Mouse (Mus musculus) Muller cell, postnatal 12 days (primary cell): ENCODE measurements at regions not wholly inside any gene's neighbourhood (a gene's known extent, or its start where the extent isn't known, plus 50 kb on each side); places are given as distances from the start of the nearest gene placed in this dataset.

Experiments used
- DNase-seq: peaks from one replicate; pipeline ENCODE4 v3.0.0-alpha.2; 2015; ENCODE audit errors: inconsistent ontology term

DNA sequence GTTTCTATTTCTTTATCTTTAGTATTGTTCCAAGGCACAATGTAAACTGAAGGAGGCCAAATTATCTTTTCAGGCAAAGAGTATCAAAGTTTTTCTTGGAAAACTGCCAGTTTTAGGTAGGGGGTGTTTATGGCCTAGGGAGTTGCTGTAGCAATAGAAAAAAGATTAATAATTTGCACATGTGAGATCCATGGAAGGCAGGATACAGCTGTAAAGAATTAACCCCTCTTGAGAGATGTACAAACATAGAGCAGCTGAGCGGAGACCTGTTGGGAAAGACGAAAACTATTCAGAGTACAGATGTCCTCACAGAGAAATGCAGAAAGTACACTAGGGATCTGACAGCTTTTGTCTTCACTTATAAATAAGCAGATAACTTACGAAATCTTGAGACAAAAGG is 176.8 kb downstream of the Fign start:
- no peak for DNase-seq

DNA sequence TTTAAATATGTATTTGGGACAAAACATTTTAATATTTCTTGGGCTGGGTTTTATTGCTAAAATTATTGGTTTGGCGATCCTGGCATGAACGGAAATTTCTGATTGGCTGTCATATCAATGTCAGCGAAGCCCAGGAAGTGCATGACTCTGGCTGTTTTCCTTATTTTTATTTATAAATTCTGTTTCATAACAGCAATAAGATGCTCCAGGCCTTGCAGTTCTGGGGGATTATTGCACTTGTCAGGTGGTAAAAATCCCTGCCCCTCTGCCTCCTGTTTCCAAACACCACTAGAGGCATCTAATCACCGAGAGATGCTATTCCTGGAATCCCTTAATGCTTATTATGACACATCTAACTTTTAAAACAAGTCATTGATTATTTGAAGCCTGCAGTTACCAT is 177.8 kb downstream of the Fign start:
- no peak for DNase-seq

DNA sequence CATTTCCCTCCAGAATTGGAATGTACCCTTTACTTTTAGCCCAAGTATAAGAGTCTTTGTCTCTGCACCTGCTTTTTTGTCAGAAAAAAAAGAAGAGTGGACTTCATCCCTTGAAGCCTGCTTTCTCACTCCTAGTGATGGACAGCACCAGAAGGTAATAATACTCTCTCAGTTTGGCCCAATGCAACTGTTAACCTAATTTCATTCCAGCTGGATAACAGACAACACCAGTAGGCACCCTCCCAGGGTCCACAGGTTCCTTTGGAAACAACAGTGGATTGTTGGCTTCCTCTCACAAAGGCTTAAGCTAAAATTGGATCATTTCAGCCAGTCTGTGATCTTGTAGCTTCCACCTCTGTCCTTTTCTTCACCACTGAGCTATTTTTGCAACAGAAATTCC is 197.2 kb downstream of the Fign start:
- no peak for DNase-seq

DNA sequence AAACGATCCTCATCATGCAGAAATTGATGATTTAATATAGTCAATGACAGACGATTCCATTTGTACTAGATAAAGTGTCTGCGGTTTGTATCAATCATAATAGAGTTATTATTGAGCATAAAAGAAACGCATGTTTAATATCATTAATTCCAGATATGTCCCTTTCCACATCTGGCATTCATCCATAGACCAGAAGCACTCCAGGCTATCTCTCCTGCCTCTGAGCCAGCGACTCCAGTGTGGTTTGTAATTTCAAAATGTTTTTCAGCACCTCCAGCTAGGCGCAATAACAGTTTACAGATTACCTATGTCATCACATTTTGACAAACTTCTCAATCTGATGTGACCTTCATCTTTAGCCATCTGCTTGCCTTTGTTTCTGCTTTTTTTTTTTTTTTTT is 219.4 kb downstream of the Fign start:
- no peak for DNase-seq

DNA sequence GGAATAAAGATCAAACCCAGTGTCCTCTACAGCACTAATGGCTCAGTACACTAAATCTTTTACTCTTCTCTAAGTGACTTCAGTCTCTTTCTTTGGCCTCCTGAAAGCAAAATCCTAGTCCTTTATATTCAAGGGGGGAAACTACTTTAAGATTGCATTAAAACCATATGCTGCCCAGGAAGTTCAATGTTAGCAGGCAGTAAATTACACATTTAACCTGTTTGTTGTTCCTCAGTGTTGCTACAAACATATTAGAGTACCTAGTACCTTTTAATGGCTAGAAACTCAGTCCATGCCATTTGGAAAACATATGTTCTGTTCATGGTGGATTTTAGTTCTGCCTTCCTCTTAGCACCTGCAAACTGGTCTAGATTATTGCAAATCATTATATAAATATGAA is 220.5 kb downstream of the Fign start:
- no peak for DNase-seq

DNA sequence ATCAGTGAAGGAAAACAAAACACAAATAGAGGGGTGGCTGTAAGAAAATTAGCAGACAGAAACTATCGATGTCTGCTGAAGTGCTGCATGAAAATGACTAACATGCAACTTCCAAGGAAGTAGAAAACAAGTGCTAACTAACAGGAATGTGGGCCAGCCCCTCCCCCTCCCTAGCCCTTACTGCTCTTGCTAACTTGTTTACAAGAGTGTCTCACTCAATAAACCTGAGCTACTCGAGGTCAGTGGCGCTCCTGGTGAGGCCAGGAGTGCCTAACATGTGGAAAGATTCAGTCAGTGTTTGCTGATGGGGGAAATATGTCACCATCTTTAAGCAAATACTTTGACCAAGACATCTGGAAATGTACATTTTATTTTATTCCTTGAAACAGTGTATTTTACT is 221.5 kb downstream of the Fign start:
- peak; percentile 42 for DNase-seq

DNA sequence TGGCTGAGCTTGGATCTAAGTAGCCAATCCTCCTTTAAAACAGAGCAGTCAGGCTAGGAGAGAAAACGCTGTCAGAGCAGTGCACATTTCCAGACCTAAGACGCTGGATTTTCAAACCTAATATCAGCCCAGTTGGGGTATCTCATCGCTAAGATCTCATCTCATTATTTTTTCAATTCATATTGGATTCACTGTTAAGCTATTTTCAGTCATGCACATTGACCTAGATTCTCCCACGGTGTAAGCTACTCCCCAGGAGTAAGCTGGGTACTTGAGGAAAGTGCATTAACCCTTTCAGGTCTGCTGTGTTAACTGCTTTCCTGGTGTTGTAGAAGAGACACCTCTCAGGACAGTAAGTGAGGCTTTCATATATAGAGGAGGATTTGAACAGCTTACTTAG is 222.7 kb downstream of the Fign start:
- DNase-seq, result no peak

DNA sequence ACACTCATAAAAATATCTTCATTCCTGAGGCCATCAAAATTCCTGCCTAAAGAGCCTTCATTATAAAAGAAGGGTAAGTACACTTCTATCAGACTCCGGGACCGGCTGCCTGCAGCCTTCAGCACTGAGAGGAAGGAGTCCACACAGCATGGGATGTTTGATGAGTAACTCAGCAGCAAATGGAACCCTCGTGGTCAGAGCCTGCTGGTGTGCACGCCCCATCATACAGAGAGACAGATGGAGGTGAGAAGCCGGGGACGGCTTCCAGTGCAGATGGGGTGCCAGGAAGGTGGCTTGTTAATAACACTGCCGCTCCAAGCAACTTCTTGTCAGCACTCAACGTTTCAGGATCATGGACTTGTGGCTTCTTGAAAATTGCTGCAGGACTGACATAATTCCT is 231.3 kb downstream of the Fign start:
- DNase-seq, result no peak

DNA sequence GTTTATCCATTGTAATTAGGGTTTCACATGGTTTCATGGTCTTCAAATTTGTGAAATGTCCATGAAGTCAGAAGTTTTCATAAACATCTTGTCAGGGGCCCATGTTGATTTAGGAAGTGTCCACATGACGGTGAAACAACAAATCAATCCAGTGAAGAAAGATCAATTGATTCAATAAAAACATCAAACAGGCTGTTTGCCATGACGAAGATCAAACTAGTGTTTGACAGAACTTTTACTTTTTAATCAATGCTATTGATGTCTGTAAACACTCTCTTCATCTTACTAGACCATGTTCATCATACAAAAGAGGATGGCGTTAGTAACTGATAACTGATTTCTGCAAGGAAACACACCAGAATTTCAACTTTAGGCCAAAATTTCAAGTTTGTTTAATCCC is 236.0 kb downstream of the Fign start:
- no peak for DNase-seq

DNA sequence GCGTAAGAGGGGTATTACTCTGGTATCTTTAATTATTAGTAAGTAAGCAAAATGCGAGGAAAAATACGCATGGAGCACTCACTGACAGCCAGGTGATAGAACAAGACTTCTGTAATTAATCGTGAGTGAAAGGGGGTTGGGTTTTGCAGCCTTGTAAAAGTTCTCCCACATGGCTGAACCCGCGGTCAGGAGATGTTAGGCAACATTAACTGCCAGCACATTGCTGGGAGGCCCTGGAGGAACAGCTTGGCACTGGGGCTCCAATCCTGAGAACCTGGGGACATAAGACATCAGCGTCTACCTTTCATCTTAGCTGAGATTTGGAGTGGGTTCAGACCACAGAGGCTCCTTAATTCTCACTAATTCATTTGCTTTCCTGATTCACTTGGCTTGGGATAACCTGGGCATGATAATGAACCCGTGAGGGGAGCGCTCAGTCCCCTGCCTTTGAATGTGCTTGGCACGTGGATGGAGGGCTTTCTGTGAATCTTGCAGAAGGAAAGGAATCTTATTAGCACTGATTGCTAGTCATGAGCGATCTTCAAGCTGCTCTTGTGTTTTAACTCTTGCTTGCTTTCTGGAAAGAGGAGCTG is 241.3 kb downstream of the Fign start:
- no peak for DNase-seq

DNA sequence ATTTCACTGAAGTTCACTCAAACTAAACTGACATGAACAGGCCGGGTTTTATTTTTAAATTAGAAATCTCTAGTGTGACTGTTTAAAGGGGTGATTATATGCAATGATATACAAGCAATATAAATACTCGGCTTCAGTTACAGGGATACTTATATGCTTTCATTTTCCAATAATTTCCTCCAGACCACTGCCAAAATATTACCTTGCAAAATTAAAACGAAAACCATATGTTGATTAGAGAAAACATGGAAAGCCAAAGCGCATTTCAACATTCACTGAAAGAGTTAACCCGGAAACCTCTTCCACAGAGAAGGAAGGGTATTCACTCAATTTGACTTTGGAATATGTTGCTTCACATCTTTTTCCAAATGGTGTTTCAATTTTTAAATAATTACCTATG is 242.4 kb downstream of the Fign start:
- no peak for DNase-seq

DNA sequence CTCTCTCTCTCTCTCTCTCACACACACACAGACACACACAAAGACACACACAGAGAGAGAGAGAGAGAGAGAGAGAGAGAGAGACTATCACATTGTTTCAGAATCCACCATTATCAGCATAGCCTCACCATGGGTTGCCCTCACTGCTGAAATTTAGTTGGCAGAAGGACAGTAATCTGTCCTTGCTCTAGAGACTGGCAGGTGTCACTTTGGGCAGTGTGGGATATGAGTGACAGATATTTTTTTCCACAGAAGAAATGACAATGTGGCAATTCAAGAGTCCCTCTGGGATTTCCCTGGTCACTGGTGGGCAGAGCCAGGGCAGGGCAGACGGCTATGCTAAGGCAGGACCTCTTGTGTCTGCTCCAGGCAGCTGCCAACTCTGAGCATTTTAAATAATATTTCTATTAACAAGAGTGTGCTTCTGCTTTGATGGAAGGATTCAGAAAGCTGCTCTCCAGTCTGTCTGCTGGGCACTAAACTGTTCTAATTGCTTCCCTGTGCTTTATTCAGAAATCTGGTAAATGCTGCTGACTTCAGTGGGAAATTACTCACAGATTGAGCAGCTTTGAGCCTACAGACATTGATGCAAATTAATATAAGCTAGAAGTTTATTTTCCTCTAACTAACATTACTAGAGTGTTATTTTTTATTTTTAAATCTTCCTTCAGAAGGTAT is 243.5 kb downstream of the Fign start:
- DNase-seq, result no peak

DNA sequence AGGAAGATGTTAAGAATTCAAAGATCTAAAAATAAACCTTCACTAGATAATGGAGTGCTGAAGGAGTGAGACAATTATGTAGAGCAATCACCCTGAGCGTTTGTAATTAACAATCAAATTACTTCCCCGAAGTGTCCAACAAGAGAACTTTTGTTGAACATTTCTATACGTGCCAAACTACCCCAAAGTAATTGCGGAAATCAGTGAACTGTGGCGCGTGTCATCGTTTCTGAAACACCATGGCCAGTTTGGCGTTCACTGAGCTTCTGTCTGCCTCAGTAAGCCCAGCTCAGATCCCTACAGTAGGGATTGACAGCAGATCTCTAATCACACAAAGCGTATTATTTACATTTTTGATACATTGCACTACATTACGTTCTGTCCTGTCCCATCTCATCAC is 244.6 kb downstream of the Fign start:
- peak; percentile 49 for DNase-seq

DNA sequence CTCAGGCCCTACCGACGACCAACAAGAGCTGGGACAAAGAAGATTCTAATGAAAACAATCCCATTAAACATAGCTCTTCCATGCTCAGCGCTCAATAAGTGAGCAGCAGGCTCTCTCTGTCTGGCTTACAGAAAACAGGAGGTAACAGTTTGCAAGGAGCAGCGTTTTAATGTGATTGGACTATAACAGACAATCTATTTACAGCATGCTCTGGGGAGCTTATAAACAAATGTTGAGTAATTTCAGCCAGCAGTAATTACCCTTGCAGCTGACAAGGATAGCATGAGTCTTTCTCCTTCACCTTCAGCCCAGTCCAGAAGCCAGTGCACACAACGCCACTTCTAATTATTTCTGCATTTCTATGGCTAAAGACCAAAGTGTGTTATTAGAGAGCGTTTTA is 245.6 kb downstream of the Fign start:
- peak; percentile 22 for DNase-seq

DNA sequence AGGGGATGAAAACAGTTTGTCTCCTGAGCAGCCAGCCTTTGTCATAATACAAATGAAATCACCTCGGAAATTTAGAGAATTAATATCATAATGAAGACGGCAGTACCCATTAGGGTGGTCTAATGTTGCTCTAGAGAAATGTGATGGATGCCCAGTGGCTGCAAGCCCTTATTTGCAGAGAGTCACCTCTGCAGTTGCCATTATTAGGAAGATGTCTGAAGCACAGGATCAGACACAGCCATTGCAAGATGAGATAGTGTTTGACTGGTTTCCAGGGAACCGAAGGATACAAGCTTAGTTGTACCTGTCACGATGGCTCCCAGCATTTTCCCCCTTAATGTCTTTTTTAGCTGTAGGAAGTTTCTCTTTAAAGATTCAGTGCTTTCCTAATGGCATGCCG is 247.8 kb downstream of the Fign start:
- DNase-seq, result no peak

DNA sequence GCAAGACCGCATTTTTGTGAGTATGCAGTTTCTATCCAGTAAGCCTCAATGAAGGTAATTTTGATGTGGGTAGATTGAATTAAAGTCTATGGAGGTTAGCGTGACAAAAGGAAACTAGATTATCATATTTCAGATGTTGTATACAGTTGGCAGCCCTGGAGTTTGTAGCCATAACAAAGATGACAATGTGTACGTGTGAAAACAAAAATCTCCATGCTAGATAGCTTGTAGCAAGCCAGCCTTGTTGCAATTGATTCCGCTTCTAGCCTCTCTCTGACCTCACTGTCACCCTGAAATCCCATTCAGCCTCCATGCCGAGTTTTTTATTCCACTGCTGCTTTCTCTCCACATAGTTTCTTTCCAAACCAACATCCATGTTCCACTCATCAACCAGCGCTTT is 248.4 kb downstream of the Fign start:
- DNase-seq, result no peak

DNA sequence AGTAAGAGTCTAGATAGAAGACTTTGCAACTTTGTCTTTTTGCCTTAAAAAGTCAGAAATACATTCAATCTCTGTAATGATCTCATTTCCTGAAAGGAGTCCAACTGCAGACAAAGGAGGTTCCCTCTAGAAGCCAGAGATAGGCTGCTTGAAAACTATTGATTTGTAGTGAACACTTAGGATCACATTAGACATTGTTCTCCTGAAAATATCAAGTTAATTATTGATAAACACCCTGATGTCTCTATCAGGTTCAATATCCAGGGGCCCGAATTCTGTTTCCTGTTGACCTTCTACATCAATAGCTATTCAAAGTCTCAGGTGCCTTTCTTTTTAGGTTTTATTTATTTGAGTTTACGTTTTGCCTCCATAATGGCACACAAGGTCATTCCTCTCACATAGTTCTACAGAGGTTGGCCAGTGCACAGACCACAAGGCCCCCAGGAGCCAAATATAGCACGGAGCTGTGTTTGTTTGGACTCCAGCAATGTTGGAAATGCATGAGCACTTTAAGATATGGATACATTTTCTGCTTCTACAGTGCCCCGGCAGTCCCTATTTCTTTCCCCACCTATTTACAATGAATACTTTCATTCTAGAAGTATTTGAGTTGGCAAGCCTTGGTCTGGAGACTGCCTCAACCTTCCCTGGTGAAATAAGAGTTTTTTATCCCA is 265.7 kb downstream of the Fign start:
- no peak for DNase-seq

DNA sequence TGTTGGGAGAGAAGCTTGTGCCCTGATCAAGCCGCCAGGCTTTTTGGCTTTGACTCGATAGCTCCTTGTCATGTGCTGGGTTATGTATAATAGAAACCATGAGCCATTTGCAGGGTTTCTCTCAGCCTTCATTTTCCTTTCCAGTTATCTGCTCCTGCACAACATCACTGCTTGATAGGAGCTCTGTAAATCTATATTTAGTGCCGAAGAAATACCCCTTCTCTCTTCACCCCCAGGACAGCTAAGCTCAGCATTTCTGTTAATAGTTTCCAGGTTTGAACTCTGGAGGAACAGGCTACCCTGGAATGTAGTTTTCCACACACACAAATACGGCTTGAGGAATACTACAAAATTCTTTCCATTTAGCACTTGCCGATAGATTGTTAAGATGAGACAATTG is 267.4 kb downstream of the Fign start:
- DNase-seq, result no peak

DNA sequence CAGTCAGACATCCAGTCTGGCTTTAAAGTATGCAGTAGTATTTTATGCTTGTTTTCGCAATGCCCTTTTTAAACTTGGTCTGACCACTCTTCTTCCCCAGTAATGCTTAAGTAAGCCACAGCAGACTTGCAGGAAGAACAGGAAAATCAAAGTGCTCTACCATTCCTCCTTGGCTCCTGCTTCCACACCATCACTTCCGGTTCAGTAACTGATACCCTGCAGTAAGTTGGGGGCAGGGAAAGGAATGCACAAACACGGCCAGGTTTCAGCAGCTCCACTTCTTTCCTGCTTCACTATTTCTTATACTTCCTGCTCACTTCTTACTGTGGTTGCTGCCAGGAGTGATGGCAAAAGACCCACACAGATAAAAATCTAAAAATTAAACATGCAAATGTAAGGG is 269.2 kb downstream of the Fign start:
- DNase-seq, result no peak

DNA sequence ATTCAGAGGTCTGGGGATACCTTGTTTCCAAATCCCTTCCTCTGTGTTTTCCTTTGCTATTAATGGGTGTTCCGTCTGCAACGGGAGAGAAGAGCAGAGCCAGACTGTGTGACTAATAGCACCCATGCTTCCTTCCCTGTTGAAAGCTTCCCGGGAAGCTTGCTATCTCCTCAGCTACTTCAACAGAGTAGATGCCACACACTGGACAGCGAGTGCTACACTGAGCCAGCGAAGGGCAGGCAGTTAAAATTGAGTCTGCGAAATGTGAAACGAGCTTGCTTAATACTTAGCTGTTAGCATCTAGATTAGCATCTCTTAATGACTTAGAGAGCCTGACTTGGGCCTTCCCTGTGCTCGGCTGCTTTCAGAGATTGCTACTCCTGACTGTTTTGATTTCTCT is 278.4 kb downstream of the Fign start:
- peak; percentile 9 for DNase-seq
